Mouse (Mus musculus) heart, adult 2 months (tissue): ENCODE data around the gene Itsn2.

Experiments used
- CTCF ChIP-seq: fragments of 200-600 bp; IDR thresholded peaks from 2 replicates; pipeline ENCODE4 v1.8.1; 2022; ENCODE audit warnings: antibody characterized with exemption, mild to moderate bottlenecking, moderate library complexity
- EP300 ChIP-seq: fragments of 200-500 bp; IDR thresholded peaks from 2 replicates; pipeline ENCODE4 v1.6.1; 2011; ENCODE audit warnings: low read depth, low read length, control low read depth; ENCODE audit not compliant: insufficient read depth
- POLR2A ChIP-seq: fragments of 200-500 bp; IDR thresholded peaks from 2 replicates; pipeline ENCODE4 v1.6.1; 2011; ENCODE audit warnings: mild to moderate bottlenecking, low read depth, low read length, control low read depth; ENCODE audit not compliant: insufficient read depth

- TF ChIP-seq EP300 = no peak
- no peak for TF ChIP-seq CTCF
- no peak for TF ChIP-seq POLR2A
Observed at GRCm38 (mm10) chr12:4544400-4544919, 48.0 kb upstream of the Itsn2 start.
